Mouse (Mus musculus): Measurements from ENCODE around the gene Slc17a3. TPM values are rescaled to one million over a fixed set of nuclear protein-coding genes. Genes with fewer than 3 reads are reported as not detected.

Gene Slc17a3
- polyA plus RNA-seq (2015; fragmentation: Nextera tagmentation; extraction: Ambion mirVana), result not detected in 2 replicates

- no peak within 1 kb of the TSS for H3K27ac ChIP-seq (replicated peaks)
- ATAC-seq (ENCODE audit: low FRiP score, low read depth), result no peak
- H3K9ac ChIP-seq, result no peak within 1 kb of the TSS
- H3K4me3 ChIP-seq, result no peak within 1 kb of the TSS
- H3K27me3 ChIP-seq, result no peaks in the 10 kb centered on the region
- no peaks in the 10 kb centered on the region for H3K36me3 ChIP-seq
- H3K4me1 ChIP-seq (replicated peaks), result no peaks in the 10 kb centered on the region
- 77% methylated on average over 2 of the region's 2 CpGs for WGBS
- no peak within 1 kb of the TSS for H3K4me2 ChIP-seq
- no peaks in the 10 kb centered on the region for H3K9me3 ChIP-seq
Observed at GRCm38 (mm10) chr13:23839308-23839707, at the start of gene Slc17a3. Gene Slc17a3 (plus strand): TSS chr13:23839434.

GRCm38 (mm10) chr13:23792520-23792919 lies 46.7 kb upstream of the Slc17a3 start:
- WGBS, result 39% methylated on average over 2 of the region's 2 CpGs
- Histone ChIP-seq H3K9me3 (no peaks in the 10 kb centered on the region), H3K9ac (no peak overlapping the region), H3K27ac (replicated peaks) (no peak overlapping the region), H3K4me1 (replicated peaks) (no peaks in the 10 kb centered on the region), H3K27me3 (no peaks in the 10 kb centered on the region), H3K4me3 (no peak overlapping the region), H3K4me2 (no peak overlapping the region), H3K36me3 (no peaks in the 10 kb centered on the region)
- ATAC-seq (ENCODE audit: low FRiP score, low read depth), result no peak

GRCm38 (mm10) chr13:23799405-23799804 lies 39.8 kb upstream of the Slc17a3 start:
- Histone ChIP-seq H3K27me3 (no peaks in the 10 kb centered on the region), H3K4me3 (no peak overlapping the region), H3K4me2 (no peak overlapping the region), H3K4me1 (replicated peaks) (no peaks in the 10 kb centered on the region), H3K36me3 (no peaks in the 10 kb centered on the region), H3K9ac (no peak overlapping the region), H3K9me3 (no peaks in the 10 kb centered on the region), H3K27ac (replicated peaks) (no peak overlapping the region)
- no peak for ATAC-seq (ENCODE audit: low FRiP score, low read depth)
- 88% methylated on average over 5 of the region's 5 CpGs for WGBS

- 83% methylated on average over 2 of the region's 2 CpGs for WGBS
- Histone ChIP-seq H3K27me3 (no peaks in the 10 kb centered on the region), H3K27ac (replicated peaks) (no peak overlapping the region), H3K9me3 (no peaks in the 10 kb centered on the region), H3K36me3 (no peaks in the 10 kb centered on the region), H3K4me2 (no peak overlapping the region), H3K4me3 (no peak overlapping the region), H3K4me1 (replicated peaks) (no peaks in the 10 kb centered on the region), H3K9ac (no peak overlapping the region)
- ATAC-seq (ENCODE audit: low FRiP score, low read depth), result no peak
Observed at GRCm38 (mm10) chr13:23804532-23804931, 34.7 kb upstream of the Slc17a3 start.

- H3K9ac ChIP-seq, result no peak within 1 kb of the TSS
- H3K4me2 ChIP-seq, result no peak within 1 kb of the TSS
- ATAC-seq (ENCODE audit: low FRiP score, low read depth), result no peak
- no peak within 1 kb of the TSS for H3K4me3 ChIP-seq
- WGBS, result 90% methylated on average over 15 of the region's 15 CpGs
- no peak within 1 kb of the TSS for H3K27ac ChIP-seq (replicated peaks)
- no peaks in the 10 kb centered on the region for H3K4me1 ChIP-seq (replicated peaks)
- H3K9me3 ChIP-seq, result no peaks in the 10 kb centered on the region
- H3K27me3 ChIP-seq, result no peaks in the 10 kb centered on the region
- no peaks in the 10 kb centered on the region for H3K36me3 ChIP-seq
Observed at GRCm38 (mm10) chr13:23806422-23807052, 32.7 kb upstream of the Slc17a3 start, which contains the start of gene Slc17a2. Gene Slc17a2 (plus strand): TSS chr13:23806993.

- Histone ChIP-seq H3K36me3 (no peaks in the 10 kb centered on the region), H3K4me1 (replicated peaks) (no peaks in the 10 kb centered on the region), H3K4me3 (no peak overlapping the region), H3K9me3 (no peaks in the 10 kb centered on the region), H3K4me2 (no peak overlapping the region), H3K27ac (replicated peaks) (no peak overlapping the region), H3K27me3 (no peaks in the 10 kb centered on the region), H3K9ac (no peak overlapping the region)
- 72% methylated on average over 2 of the region's 2 CpGs for WGBS
- no peak for ATAC-seq (ENCODE audit: low FRiP score, low read depth)
Observed at GRCm38 (mm10) chr13:23816148-23816547, 23.1 kb upstream of the Slc17a3 start.

GRCm38 (mm10) chr13:23820179-23820940 lies 18.9 kb upstream of the Slc17a3 start:
- Histone ChIP-seq H3K4me2 (no peak overlapping the region), H3K27me3 (no peaks in the 10 kb centered on the region), H3K9me3 (no peaks in the 10 kb centered on the region), H3K4me3 (no peak overlapping the region), H3K9ac (no peak overlapping the region), H3K4me1 (replicated peaks) (no peaks in the 10 kb centered on the region), H3K36me3 (no peaks in the 10 kb centered on the region), H3K27ac (replicated peaks) (no peak overlapping the region)
- ATAC-seq (ENCODE audit: low FRiP score, low read depth), result no peak
- WGBS, result 68% methylated on average over 4 of the region's 4 CpGs

GRCm38 (mm10) chr13:23822213-23822612 lies 17.0 kb upstream of the Slc17a3 start:
- Histone ChIP-seq H3K9me3 (no peaks in the 10 kb centered on the region), H3K4me1 (replicated peaks) (no peaks in the 10 kb centered on the region), H3K27ac (replicated peaks) (no peak overlapping the region), H3K9ac (no peak overlapping the region), H3K4me3 (no peak overlapping the region), H3K27me3 (no peaks in the 10 kb centered on the region), H3K4me2 (no peak overlapping the region), H3K36me3 (no peaks in the 10 kb centered on the region)
- 87% methylated on average over 3 of the region's 3 CpGs for WGBS
- no peak for ATAC-seq (ENCODE audit: low FRiP score, low read depth)

- Histone ChIP-seq H3K27me3 (no peaks in the 10 kb centered on the region), H3K27ac (replicated peaks) (no peak overlapping the region), H3K9ac (no peak overlapping the region), H3K4me3 (no peak overlapping the region), H3K9me3 (no peaks in the 10 kb centered on the region), H3K4me2 (no peak overlapping the region), H3K36me3 (no peaks in the 10 kb centered on the region), H3K4me1 (replicated peaks) (no peaks in the 10 kb centered on the region)
- WGBS, result 67% methylated on average over 3 of the region's 3 CpGs
- ATAC-seq (ENCODE audit: low FRiP score, low read depth), result no peak
Observed at GRCm38 (mm10) chr13:23826606-23827005, 12.6 kb upstream of the Slc17a3 start.

GRCm38 (mm10) chr13:23833053-23833452 lies 6.2 kb upstream of the Slc17a3 start:
- H3K4me1 ChIP-seq (replicated peaks), result no peaks in the 10 kb centered on the region
- H3K27me3 ChIP-seq, result no peaks in the 10 kb centered on the region
- ATAC-seq (ENCODE audit: low FRiP score, low read depth), result no peak
- no peak overlapping the region for H3K4me3 ChIP-seq
- H3K9me3 ChIP-seq, result no peaks in the 10 kb centered on the region
- WGBS, result 12% methylated on average over 6 of the region's 6 CpGs
- H3K4me2 ChIP-seq, result no peak overlapping the region
- H3K9ac ChIP-seq, result no peak overlapping the region
- no peaks in the 10 kb centered on the region for H3K36me3 ChIP-seq
- H3K27ac ChIP-seq (replicated peaks), result no peak overlapping the region

- H3K9ac ChIP-seq, result no peak overlapping the region
- no peaks in the 10 kb centered on the region for H3K27me3 ChIP-seq
- H3K36me3 ChIP-seq, result no peaks in the 10 kb centered on the region
- H3K4me3 ChIP-seq, result no peak overlapping the region
- no peak overlapping the region for H3K27ac ChIP-seq (replicated peaks)
- WGBS, result 88% methylated on average over 5 of the region's 5 CpGs
- no peaks in the 10 kb centered on the region for H3K4me1 ChIP-seq (replicated peaks)
- no peaks in the 10 kb centered on the region for H3K9me3 ChIP-seq
- ATAC-seq (ENCODE audit: low FRiP score, low read depth), result no peak
- no peak overlapping the region for H3K4me2 ChIP-seq
Observed at GRCm38 (mm10) chr13:23834836-23835235, 4.4 kb upstream of the Slc17a3 start.

GRCm38 (mm10) chr13:23836630-23837029 lies 2.6 kb upstream of the Slc17a3 start:
- no peaks in the 10 kb centered on the region for H3K9me3 ChIP-seq
- 95% methylated on average over 5 of the region's 5 CpGs for WGBS
- H3K4me3 ChIP-seq, result no peak overlapping the region
- no peak for ATAC-seq (ENCODE audit: low FRiP score, low read depth)
- no peak overlapping the region for H3K4me2 ChIP-seq
- no peaks in the 10 kb centered on the region for H3K27me3 ChIP-seq
- no peak overlapping the region for H3K27ac ChIP-seq (replicated peaks)
- no peaks in the 10 kb centered on the region for H3K36me3 ChIP-seq
- no peaks in the 10 kb centered on the region for H3K4me1 ChIP-seq (replicated peaks)
- H3K9ac ChIP-seq, result no peak overlapping the region
